Mouse (Mus musculus): Measurements from ENCODE around the gene Vti1a.

Gene Vti1a

GRCm38 (mm10) chr19:55469301-55470051 lies 153.4 kb downstream of the Vti1a start:
- DNase-seq, result no peak

- no peak for DNase-seq
Observed at GRCm38 (mm10) chr19:55472582-55472981, 156.5 kb downstream of the Vti1a start.

GRCm38 (mm10) chr19:55474225-55474624 lies 158.1 kb downstream of the Vti1a start:
- no peak for DNase-seq

- DNase-seq, result no peak
Observed at GRCm38 (mm10) chr19:55480526-55480925, 164.4 kb downstream of the Vti1a start.

- DNase-seq, result no peak
Observed at GRCm38 (mm10) chr19:55481308-55481707, 165.2 kb downstream of the Vti1a start.

- DNase-seq, result no peak
Observed at GRCm38 (mm10) chr19:55483526-55483925, 167.4 kb downstream of the Vti1a start.

GRCm38 (mm10) chr19:55484559-55484958 lies 168.5 kb downstream of the Vti1a start:
- DNase-seq, result no peak

GRCm38 (mm10) chr19:55486473-55486872 lies 170.4 kb downstream of the Vti1a start:
- DNase-seq, result no peak

GRCm38 (mm10) chr19:55491126-55492076 lies 175.3 kb downstream of the Vti1a start:
- DNase-seq, result no peak

GRCm38 (mm10) chr19:55496333-55496732 lies 180.2 kb downstream of the Vti1a start:
- DNase-seq, result no peak

- DNase-seq, result no peak
Observed at GRCm38 (mm10) chr19:55499179-55499863, 183.2 kb downstream of the Vti1a start.

- DNase-seq, result no peak
Observed at GRCm38 (mm10) chr19:55501985-55502384, 185.9 kb downstream of the Vti1a start.

- DNase-seq, result no peak
Observed at GRCm38 (mm10) chr19:55503771-55504170, 187.7 kb downstream of the Vti1a start.

GRCm38 (mm10) chr19:55507748-55508147 lies 191.7 kb downstream of the Vti1a start:
- DNase-seq, result no peak

GRCm38 (mm10) chr19:55508239-55508638 lies 192.1 kb downstream of the Vti1a start:
- no peak for DNase-seq

- DNase-seq, result no peak
Observed at GRCm38 (mm10) chr19:55508965-55509364, 192.9 kb downstream of the Vti1a start.

- no peak for DNase-seq
Observed at GRCm38 (mm10) chr19:55509618-55510017, 193.5 kb downstream of the Vti1a start.

GRCm38 (mm10) chr19:55513941-55514340 lies 197.8 kb downstream of the Vti1a start:
- no peak for DNase-seq

- no peak for DNase-seq
Observed at GRCm38 (mm10) chr19:55520236-55520635, 204.1 kb downstream of the Vti1a start.

- no peak for DNase-seq
Observed at GRCm38 (mm10) chr19:55523340-55523739, 207.2 kb downstream of the Vti1a start.

- no peak for DNase-seq
Observed at GRCm38 (mm10) chr19:55524385-55524784, 208.3 kb downstream of the Vti1a start.

GRCm38 (mm10) chr19:55525056-55525455 lies 209.0 kb downstream of the Vti1a start:
- DNase-seq, result no peak

GRCm38 (mm10) chr19:55526717-55527235 lies 210.7 kb downstream of the Vti1a start:
- DNase-seq, result peak; percentile 6
